Mouse (Mus musculus) heart, postnatal 4 days (tissue): Measurements from ENCODE around the gene Traf2. TPM values are rescaled to one million over a fixed set of nuclear protein-coding genes. Genes with fewer than 3 reads are reported as not detected.
"Not testable (repeated sequence)": the region's sequence is repeated elsewhere in the genome, so short reads cannot be mapped to it uniquely, and the experiment has no call there.

Experiments used
- DNase-seq: peaks from one replicate; pipeline ENCODE4 v3.0.0; 2021
- total RNA-seq, 2 experiments: library from RNA; stranded (reverse); gene quantifications; 2 replicates each; pipeline ENCODE4 v1.2.3; 2021

Gene Traf2
- total RNA-seq, 2 experiments from 2014 or later: 13.2 to 15.8 TPM

DNA sequence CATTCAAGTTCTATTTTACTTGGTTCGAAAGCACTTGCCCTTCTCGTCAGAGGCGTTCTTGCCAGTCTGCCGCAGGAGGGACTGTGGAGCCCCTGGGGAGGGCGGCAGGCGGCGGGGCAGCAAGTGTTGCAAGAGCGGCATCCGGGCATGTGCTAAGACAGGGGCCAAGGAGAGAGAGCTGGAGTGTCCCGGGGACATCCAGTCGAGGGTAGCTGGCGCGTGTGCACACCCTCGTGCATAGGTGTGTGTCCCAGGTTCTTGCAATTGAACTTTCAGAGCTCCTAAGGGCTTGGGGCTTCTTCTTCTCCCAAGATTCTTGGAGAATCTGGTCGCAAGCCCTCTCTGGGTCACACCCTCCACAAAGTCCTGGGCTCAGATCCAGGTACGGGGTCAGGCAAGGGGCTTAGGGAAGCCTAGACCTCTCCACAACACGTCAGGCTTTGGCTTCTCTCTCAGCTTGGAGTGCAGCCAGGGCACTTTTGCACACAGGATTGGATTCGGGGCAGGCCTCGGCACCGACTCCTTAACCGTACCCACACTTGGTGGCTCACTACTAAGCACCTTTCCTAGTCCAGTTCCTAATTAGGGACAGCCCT, 28.8 kb upstream of the Traf2 start:
- peak; percentile 61 for DNase-seq

DNA sequence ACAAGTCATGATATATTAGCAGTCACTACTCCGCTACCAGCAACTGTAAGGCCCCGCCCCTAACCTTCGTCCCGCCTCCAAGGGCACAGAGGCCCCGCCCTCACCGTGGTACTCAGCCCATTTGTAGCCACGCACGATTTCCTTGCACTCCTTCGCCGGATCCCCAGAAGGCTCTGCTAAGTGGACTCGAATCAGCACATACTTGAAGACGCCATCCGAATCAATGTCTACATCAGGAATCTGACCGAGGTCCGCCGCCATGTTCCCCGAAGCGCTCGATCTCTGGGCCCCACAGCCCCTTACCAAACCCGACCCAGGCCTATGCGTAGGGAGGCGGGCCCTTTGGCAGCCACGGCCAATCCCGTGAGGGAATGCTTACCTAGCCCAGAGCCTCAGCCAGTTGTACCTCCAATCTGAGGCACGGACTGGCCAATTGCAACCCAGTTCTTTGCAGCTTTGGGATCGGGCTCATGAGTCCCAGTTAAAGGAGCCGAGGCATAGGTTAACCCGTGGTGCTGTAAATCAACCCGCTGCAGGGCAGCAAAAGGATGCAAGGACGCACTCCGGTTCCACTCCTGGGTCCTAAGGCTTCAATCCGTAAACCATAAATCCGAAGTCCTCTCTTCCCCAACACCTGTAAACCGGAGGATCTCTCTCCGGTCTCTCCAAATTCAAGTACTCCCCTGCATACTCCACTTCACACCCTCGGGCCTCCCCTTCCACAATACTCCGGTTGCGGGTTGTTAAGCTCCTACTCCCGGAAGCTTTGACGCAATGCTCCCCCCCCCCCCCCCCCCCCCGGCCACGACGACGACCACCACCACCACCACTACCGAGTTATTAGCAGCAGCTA, 28.1 kb upstream of the Traf2 start, which contains the start of the genes Mamdc4 and Phpt1:
Mamdc4 (minus strand) TSS at position 267 of the 853 bp plus-strand sequence.
Phpt1 (minus strand) TSS at position 646 of the 853 bp plus-strand sequence.
- peak; percentile 96 for DNase-seq

DNA sequence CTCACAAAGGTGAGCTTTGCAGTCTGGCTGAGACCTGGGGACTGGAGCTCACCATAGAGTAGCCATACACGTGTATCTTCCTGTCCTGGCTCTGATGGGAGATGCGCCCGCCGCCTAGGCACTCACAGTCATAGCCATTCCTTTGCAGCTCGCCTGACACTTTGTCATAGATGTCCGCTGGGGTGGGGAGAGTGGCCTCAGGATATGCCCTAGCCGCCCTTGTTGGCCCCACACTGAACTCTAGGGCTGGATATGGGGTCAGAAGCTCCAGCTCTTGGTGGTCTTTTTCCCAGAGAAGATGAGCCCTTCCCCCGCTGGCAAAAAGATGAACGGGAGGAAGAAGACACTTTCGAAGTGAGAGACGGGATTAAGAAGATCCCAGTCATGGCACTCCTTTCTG, 27.4 kb upstream of the Traf2 start:
- DNase-seq: no peak

DNA sequence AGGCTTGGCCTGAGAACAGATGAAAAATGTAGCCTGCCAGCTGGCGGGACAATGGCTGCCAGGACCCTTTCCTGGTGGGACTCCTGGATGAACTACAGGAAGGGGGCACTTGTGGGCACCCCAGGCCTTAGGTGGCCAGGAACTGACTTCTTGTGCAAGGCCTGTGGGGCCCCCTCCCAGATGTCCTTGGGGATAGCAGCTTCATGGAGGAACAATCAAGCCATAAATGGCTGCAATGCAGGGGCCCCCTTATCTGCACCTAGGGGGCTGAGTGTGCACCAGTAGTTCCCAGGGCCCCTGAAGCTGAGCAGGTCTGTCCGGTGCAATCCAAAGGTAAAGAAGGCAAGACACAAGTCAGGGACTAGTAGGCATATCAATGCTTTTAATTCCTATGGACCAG, 26.3 kb upstream of the Traf2 start:
- DNase-seq: no peak

- peak; percentile 13 for DNase-seq
Measured at GRCm38 (mm10) chr2:25571221-25571620, 24.5 kb upstream of the Traf2 start.

DNA sequence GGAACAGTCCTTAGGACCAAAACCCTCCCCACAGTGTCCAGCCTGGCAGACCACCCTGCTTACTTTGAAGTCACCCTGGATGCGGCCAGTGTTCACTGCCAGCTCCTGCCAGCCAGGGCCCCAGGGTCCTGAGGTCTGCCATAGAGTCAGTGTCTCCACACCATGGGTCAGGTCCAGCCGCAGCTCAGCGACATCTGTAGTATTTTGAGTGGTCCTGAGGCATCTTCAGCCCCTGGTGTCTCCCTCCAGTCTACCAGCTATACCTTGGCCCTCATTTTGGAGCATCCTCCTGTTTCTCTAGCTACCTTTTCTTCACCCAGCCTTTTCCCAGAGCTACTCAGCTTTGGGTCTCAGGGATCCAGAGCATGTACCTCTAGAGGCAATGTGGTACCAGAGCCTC, 22.6 kb upstream of the Traf2 start:
- no peak for DNase-seq

DNA sequence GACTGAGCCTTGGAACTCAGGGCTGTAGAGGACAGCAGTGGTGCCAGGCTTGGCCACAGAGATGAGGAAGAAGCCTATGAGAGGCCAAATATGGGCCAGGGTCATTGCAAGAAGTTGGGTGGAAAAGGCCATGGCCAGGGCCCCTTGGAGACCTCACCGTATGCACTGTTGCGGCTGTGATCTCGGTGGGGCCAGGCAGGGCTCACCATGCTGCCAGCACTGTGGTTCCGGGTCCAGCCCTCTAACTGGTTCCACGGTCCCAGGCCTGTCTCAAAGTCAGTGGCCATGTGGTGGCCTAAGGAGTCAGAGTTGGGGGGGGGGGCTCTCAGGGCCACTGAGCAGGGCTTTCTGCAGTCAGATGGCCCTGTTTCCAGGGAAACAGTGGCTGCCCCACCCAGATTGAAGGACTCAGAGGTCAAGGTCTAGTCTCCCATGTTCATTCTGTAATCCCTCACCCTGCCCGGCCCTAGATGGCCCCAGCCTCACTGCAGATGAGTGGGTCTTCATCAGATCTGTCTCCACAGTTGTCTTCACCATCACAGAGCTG, 21.8 kb upstream of the Traf2 start:
- DNase-seq: no peak

GRCm38 (mm10) chr2:25566558-25566957, 19.8 kb upstream of the Traf2 start:
- DNase-seq: peak; percentile 22

- no peak for DNase-seq
Measured at GRCm38 (mm10) chr2:25565741-25566140, 19.0 kb upstream of the Traf2 start.

GRCm38 (mm10) chr2:25561946-25562345, 15.2 kb upstream of the Traf2 start:
- DNase-seq: no peak

- DNase-seq: no peak
Measured at GRCm38 (mm10) chr2:25560551-25560950, 13.8 kb upstream of the Traf2 start.

GRCm38 (mm10) chr2:25558774-25559173, 12.0 kb upstream of the Traf2 start:
- DNase-seq: no peak

DNA sequence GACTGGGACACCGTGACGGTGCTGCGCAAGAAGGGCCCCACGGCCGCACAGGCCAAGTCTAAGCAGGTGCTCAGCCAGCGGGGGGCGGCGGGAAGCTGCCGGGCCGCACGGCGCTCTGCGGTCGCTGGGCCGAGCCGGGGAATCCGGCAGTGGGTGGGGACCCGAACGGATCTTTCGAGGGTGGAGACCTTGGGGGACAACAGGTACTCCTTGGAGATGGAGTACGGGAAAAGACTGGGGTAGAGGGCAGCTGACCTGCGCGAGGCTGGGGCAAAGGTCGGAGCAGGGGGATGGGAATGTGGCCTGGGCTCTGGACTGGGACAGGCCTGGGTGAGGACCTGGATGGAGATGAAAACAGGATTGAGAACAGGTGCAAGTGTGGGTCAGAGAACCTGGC, 11.2 kb upstream of the Traf2 start:
- no peak for DNase-seq

- peak; percentile 97 for DNase-seq
Measured at GRCm38 (mm10) chr2:25557221-25557963, 10.7 kb upstream of the Traf2 start, which contains the start of gene Edf1. Gene Edf1 (plus strand): TSS chr2:25557847.

- no peak for DNase-seq
Measured at GRCm38 (mm10) chr2:25556296-25556695, 9.6 kb upstream of the Traf2 start.

DNA sequence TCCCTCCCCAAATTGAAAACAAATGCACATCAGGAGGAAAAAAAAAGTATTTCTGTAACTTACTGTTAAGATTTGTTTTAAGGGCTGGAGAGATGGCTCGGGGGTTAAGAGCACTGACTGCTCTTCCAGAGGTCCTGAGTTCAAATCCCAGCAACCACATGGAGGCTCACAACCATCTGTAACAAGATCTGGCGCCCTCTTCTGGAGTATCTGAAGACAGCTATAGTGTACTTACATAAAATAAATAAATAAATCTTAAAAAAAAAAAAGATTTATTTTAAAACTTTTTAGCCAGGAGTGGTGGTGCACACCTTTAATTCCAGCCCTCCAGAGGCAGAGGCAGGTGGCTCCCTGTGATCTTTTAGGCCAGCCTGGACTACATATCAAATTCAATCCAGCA, 8.7 kb upstream of the Traf2 start:
- not testable (repeated sequence) for DNase-seq

GRCm38 (mm10) chr2:25553171-25553786, 6.5 kb upstream of the Traf2 start:
- DNase-seq: not testable (repeated sequence)

DNA sequence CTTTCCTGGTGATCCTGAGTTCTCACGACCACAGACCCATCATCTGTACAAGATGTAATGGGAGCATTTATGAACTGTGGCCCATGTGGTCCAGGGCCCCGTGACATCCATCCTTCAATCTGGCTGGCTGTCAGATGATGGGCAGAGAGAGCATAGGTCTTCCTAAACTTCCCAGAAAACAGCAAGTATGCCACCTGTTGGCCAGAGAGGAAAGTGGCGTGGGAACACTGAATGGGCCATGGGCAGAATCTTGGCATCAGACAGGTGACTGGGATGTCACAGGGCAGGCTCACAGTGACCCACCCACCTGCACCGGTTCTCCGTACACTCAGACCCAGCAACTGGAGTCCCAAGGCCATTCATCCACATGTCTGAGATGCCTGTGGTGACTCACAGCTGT, 4.4 kb upstream of the Traf2 start:
- peak; percentile 68 for DNase-seq

DNA sequence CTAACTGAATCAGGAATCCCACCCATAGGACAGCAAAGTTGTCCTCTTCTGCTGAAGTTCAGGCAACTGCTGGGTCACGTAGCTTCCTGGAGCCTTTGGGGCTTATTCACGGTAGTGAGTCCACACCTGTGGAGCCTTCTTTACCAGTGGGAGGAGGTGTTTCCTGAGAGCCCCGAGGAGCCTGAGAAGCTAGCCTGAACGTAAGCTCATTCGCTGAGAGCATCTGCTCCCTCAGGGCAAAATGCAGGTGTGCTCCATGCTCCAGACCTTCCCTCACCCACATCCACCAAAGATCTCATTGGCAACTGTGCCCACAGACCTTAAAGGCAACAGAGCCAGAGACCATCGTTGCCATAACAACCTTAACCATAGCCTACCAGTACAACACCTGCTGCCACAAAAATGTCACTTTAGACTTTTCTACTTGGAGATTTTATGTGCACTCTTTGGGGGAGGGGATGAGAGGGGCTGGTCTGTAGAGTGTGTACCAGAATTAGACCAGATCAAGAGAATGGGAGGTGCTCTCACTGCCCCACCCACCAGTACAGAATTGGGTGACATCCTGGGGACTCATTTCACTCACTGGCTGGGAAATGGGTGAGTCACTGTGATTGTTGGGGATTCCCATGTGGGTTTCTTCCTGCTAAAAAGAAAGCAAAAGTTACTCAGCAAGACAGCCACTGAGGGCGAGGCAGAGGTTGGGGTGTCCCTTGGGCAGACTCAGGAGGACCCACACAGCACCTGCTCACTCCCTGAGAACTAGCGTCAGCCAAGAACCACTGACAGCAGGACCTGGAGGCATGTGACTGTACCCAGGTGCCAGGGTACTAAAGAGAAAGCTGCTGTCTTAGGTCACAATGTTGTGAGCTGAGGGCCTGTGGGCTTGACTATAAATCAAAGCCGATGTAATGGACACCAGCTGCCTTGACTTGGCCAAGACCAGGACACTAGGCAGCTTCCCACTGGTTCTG, 2.6 kb upstream of the Traf2 start:
- DNase-seq: no peak

DNA sequence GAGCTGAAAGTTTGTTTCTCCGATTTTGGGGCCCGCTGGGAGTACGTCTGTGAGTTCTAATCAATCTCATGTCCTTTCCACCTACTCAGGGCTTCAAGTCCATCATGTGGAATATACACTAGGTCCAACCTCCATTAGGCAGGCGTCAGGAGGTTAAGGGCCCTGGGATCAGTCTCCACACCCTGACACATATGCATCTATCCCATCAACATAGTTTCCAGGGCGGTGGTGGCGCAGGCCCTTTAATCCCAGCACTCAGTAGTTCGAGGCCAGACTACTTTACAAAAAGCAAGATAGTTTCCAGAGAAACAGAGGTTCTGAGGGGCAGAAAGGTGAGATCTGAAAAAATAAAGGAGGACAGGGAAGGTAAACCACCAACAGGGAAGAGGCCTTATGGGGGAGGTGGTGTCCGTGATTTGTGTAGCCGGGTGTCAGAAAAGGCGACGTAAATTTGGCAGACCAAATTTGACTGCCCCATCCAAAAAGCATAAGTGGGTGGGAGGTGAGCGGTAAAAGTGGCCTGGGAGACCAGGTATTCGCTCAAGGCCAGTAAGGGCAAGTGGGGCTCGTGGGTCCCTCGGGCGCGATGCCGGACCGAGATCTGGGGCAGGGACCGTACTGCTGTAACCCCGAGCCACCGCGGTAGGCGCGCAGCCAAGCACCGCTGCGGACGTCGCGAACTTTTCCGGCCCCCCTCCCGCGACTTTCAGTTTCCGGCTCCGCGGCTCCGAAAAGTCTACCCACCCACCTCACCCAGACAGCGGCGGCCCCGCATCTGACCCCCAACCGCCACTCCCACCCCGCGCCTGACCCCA, 537 bp downstream of the Traf2 start:
- peak; percentile 86 for DNase-seq
